Mouse (Mus musculus) erythroblast, embryonic 14.5 days (primary cell): ENCODE data around the gene Esd. TPM values are rescaled to one million over a fixed set of nuclear protein-coding genes. Genes with fewer than 3 reads are reported as not detected.

Experiments
- H3K27me3 ChIP-seq: 2 replicates; pipeline ENCODE4 v1.6.1; 2012; ENCODE audit warnings: inconsistent platforms; ENCODE audit not compliant: control insufficient read depth
- H3K36me3 ChIP-seq: 2 replicates; pipeline ENCODE4 v1.6.1; 2012; ENCODE audit warnings: mild to moderate bottlenecking, inconsistent platforms; ENCODE audit not compliant: control insufficient read depth
- H3K4me1 ChIP-seq: 2 replicates; pipeline ENCODE4 v1.6.1; 2012; ENCODE audit warnings: inconsistent platforms; ENCODE audit not compliant: control insufficient read depth
- H3K4me3 ChIP-seq: replicated peaks from 2 replicates; pipeline ENCODE3; 2012; ENCODE audit warnings: moderate library complexity, mild to moderate bottlenecking, inconsistent platforms
- H3K9me3 ChIP-seq: 2 replicates; pipeline ENCODE4 v1.6.1; 2012; ENCODE audit warnings: low read length, inconsistent platforms, mixed read lengths; ENCODE audit not compliant: control insufficient read depth
- GATA1 ChIP-seq: IDR thresholded peaks from 2 replicates; pipeline ENCODE4 v1.6.1; 2012; ENCODE audit warnings: low read length, inconsistent platforms, mixed read lengths
- TAL1 ChIP-seq: IDR thresholded peaks from 3 replicates; pipeline ENCODE4 v1.6.1; 2012; ENCODE audit warnings: low read length, inconsistent platforms, mixed read lengths
- polyA plus RNA-seq: library from polyadenylated mRNA; stranded (reverse); fragments of >175 nt; gene quantifications from 2 replicates; pipeline ENCODE4 v1.2.3, GENCODE M21; 2012

Esd gene
- 2.2 and 3.4 TPM in 2 replicates for polyA plus RNA-seq

DNA sequence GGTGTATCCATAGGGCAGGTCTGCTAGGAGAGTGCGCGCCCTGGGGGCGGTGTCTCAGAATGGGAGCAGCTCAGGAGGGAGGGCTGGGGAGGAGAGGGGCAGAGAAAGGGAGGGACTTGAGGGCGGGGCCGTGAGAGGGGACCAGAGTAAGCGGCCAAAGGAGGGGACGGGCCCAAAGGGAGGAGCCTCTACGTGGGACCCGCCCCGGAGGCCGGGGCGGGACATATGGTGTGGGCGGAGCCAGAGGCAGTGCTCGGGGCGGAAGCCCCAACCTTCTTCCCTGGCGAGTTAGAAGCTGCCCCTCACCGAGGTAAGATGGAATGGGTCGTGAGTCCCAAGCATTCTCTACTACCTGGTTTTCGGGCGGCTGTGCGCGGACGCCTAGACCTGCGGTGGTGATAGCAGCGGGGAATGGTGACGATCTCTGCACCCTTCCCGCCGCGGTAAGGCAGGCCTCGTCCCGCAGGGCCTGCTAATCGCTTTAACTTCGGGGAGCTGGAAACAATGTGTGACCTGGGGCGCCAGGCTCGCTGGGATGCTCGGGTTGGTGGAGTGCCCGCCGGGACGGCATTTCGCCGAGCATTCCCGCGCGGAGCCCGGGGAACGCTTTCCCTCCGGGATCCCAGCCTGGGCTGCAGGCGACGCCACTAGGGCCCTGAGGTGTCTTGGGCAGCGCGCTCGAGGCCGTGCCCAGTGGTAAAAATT is at the start of gene Esd:
TSS of gene Esd (plus strand) at position 219 of the 705 bp plus-strand sequence.
- no peaks in the 10 kb centered on the region for H3K9me3 ChIP-seq
- TF ChIP-seq GATA1 = no peak
- TF ChIP-seq TAL1 = no peak
- peaks cover 27% of the 10 kb centered on the region for H3K4me1 ChIP-seq
- peaks cover 30% of the 10 kb centered on the region for H3K36me3 ChIP-seq
- H3K4me3 ChIP-seq = peak within 1 kb of the TSS; percentile 70
- H3K27me3 ChIP-seq = no peaks in the 10 kb centered on the region

- no peak overlapping the region for H3K4me3 ChIP-seq
- peaks cover 6% of the 10 kb centered on the region for H3K4me1 ChIP-seq
- no peaks in the 10 kb centered on the region for H3K27me3 ChIP-seq
- no peaks in the 10 kb centered on the region for H3K36me3 ChIP-seq
- H3K9me3 ChIP-seq = no peaks in the 10 kb centered on the region
- TF ChIP-seq TAL1 (no peak), GATA1 (no peak)
These were observed 47.7 kb upstream of the Esd start for GRCm38 (mm10) chr14:74684298-74684978.

GRCm38 (mm10) chr14:74691963-74692362 is 40.1 kb upstream of the Esd start:
- H3K9me3 ChIP-seq = no peaks in the 10 kb centered on the region
- TF ChIP-seq GATA1 = no peak
- no peak for TF ChIP-seq TAL1
- H3K36me3 ChIP-seq = no peaks in the 10 kb centered on the region
- H3K4me1 ChIP-seq = no peaks in the 10 kb centered on the region
- H3K4me3 ChIP-seq = no peak overlapping the region
- no peaks in the 10 kb centered on the region for H3K27me3 ChIP-seq

- peaks cover 1% of the 10 kb centered on the region; the same call in 1 of the 2 replicates for H3K4me1 ChIP-seq
- no peaks in the 10 kb centered on the region for H3K36me3 ChIP-seq
- H3K27me3 ChIP-seq = no peaks in the 10 kb centered on the region
- no peak overlapping the region for H3K4me3 ChIP-seq
- H3K9me3 ChIP-seq = no peaks in the 10 kb centered on the region
- TF ChIP-seq TAL1 (no peak), GATA1 (no peak)
These were observed 35.3 kb upstream of the Esd start for GRCm38 (mm10) chr14:74696766-74697165.

- H3K36me3 ChIP-seq = no peaks in the 10 kb centered on the region
These were observed 34.7 kb upstream of the Esd start for GRCm38 (mm10) chr14:74697432-74697831.

GRCm38 (mm10) chr14:74699241-74699640 is 32.9 kb upstream of the Esd start:
- H3K4me3 ChIP-seq = no peak overlapping the region
- no peaks in the 10 kb centered on the region for H3K36me3 ChIP-seq
- no peaks in the 10 kb centered on the region for H3K9me3 ChIP-seq
- TF ChIP-seq GATA1 = no peak
- TF ChIP-seq TAL1 = no peak
- H3K27me3 ChIP-seq = no peaks in the 10 kb centered on the region
- H3K4me1 ChIP-seq = peaks cover 1% of the 10 kb centered on the region; the same call in 1 of the 2 replicates

More at GRCm38 (mm10) chr14:74697432-74697831, 34.7 kb upstream of the Esd start:
- no peaks in the 10 kb centered on the region for H3K27me3 ChIP-seq
- no peak for TF ChIP-seq TAL1
- TF ChIP-seq GATA1 = no peak
- H3K9me3 ChIP-seq = no peaks in the 10 kb centered on the region
- no peak overlapping the region for H3K4me3 ChIP-seq
- peaks cover 1% of the 10 kb centered on the region; the same call in 1 of the 2 replicates for H3K4me1 ChIP-seq

- no peak for TF ChIP-seq TAL1
- Histone ChIP-seq H3K9me3 (no peaks in the 10 kb centered on the region), H3K4me3 (no peak overlapping the region), H3K27me3 (no peaks in the 10 kb centered on the region), H3K36me3 (no peaks in the 10 kb centered on the region), H3K4me1 (peaks cover 1% of the 10 kb centered on the region; the same call in 1 of the 2 replicates)
These were observed 28.2 kb upstream of the Esd start for GRCm38 (mm10) chr14:74703930-74704329.

- Histone ChIP-seq H3K27me3 (no peaks in the 10 kb centered on the region), H3K36me3 (no peaks in the 10 kb centered on the region), H3K4me3 (no peak overlapping the region), H3K9me3 (no peaks in the 10 kb centered on the region), H3K4me1 (no peaks in the 10 kb centered on the region)
- TF ChIP-seq GATA1 = no peak
These were observed 23.0 kb upstream of the Esd start for GRCm38 (mm10) chr14:74709054-74709453.

GRCm38 (mm10) chr14:74723541-74723940 is 8.6 kb upstream of the Esd start:
- H3K4me1 ChIP-seq = no peaks in the 10 kb centered on the region
- no peak overlapping the region for H3K4me3 ChIP-seq
- no peaks in the 10 kb centered on the region for H3K36me3 ChIP-seq
- H3K9me3 ChIP-seq = no peaks in the 10 kb centered on the region
- peaks cover 2% of the 10 kb centered on the region; the same call in 1 of the 2 replicates for H3K27me3 ChIP-seq
- TF ChIP-seq TAL1 (no peak), GATA1 (no peak)
